Mouse (Mus musculus): ENCODE results near the gene Pgpep1.

DNA sequence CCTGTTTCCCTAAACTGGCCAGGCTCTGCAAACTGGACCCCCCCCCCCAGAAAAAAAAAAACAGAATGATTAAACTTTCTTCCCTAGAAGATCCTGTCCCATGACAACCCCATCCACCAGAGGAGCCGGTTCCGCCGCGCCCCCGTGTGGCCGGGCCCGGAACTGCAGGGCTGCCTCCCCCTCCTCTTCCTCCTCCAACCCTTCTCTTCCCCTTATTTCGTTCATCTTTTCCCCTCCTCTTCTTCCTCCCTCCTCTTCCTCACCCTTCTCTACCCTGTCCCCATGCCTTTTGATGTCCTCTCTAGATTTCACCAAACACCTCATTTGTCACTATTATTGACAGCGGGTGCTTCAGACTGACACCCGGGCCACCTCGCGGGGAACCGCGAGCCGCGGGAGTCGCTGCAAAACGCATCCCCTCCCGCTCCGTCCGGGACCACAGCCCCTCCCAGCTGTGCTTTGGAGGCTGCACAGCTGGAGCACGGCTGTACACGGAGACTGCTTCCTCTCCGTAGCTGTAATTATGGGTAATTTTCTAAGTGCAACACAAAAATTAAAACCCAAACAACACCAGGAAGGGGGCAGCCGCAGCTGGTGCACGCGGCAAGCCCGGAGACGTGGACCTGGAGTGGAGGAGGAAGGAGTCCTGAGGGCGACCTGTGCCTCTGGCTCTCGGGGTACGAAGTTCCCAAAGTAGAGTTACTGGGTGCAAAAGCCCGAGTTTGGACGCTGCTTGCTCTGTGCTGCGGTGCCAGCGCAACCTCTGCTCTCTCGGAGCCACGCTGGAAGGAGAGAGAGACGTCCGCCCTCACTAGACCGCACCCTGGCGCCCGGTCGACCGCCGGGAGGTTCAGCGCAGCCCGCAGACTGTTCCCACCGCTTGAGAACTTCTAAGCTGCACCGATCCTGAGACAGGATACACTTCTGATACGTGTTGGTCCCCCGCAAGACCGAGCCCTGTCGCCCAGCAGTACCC lies 49.1 kb downstream of the Pgpep1 start:
- TF ChIP-seq MYOD1 (IDR thresholded peaks at IDR 0.05; ENCODE audit: control insufficient read depth, insufficient read length, low read depth) = no peak
- peak; percentile 90 for TF ChIP-seq CTCF (IDR thresholded peaks at IDR 0.05; ENCODE audit: control insufficient read depth, insufficient read depth, insufficient read length)
- TF ChIP-seq CEBPB (IDR thresholded peaks at IDR 0.05; ENCODE audit: low read depth) = no peak
- peak; percentile 10 for TF ChIP-seq MAX (IDR thresholded peaks at IDR 0.05)
- TF ChIP-seq USF1 (IDR thresholded peaks at IDR 0.05; ENCODE audit: low read depth) = no peak
- no peak for TF ChIP-seq MYOG (IDR thresholded peaks at IDR 0.05; ENCODE audit: control insufficient read depth, extremely low read depth, insufficient read length)
- no peak for TF ChIP-seq FOSL1 (IDR thresholded peaks at IDR 0.05; ENCODE audit: insufficient read depth, low read length, poor library complexity, severe bottlenecking)

All from C2C12 (cell line).